Mouse (Mus musculus): Measurements from ENCODE around the gene Nlrp4a.
"Not testable (repeated sequence)": the region's sequence is repeated elsewhere in the genome, so short reads cannot be mapped to it uniquely, and the experiment has no call there.

Gene Nlrp4a
- long read RNA-seq, experiment 1: 0 reads
- long read RNA-seq, experiment 2: 0 reads

DNA sequence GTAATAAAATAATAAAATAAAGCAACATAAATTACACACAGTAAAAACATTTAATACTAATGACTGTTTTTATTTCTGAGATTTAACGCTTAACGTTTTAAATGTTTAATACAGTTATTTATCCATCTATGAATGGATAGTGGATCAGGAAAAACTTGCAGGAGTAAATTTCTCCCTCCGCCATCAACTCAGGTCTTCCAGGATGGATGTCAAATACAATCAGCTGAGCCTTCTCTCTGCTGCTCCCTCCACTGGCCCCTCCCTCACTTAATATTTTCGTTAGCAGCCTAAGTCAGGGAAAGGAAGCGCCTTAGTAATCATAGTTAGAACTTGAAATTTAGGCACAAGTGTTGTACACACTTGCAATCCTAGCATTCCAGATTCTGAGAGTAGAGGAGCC, at the start of gene Nlrp4a:
TSS of gene Nlrp4a (plus strand) at position 301 of the 400 bp plus-strand sequence.
- intact Hi-C loops (cut with DNase I): no loop called here

DNA sequence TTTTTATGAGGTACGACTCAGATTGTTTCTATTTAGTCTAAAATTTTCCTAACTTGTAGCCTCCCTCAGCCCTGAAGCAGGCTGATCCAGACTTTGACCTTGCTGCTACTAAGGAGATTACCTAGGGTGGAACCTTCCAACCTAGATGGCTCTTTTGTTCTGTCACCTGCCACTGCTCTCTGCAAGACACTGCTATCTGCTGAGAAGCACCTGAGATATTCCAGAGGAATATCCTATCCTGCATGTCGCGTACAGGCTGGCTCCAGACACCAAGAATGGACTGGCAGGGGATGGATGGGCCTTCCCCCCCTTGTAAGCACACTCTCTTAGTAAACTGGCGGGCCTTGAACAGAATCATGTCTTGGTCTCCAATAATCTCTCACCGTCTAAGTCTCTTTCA, 48.2 kb upstream of the Nlrp4a start:
- intact Hi-C loops (cut with DNase I): not testable (repeated sequence)

DNA sequence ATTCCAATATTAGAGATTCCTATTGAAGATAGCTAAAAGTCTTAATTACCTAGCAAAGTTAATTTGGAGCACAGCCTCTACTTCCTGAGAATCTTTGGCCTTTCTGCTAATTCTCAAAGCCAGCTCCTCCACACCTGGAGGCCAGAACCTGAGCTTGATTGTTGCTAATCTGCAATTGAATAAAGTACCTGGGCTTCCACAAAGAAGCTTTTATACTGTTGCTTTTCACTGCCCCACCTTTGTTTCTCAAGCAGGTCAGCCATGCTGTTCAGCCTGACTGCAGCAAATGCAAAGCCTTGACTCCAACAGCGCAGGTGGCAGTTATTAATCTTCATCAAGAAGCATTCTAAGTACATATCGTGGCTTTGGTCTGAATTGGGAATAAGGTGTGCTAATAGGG, 43.8 kb upstream of the Nlrp4a start:
- intact Hi-C loops (cut with DNase I): not testable (repeated sequence)

DNA sequence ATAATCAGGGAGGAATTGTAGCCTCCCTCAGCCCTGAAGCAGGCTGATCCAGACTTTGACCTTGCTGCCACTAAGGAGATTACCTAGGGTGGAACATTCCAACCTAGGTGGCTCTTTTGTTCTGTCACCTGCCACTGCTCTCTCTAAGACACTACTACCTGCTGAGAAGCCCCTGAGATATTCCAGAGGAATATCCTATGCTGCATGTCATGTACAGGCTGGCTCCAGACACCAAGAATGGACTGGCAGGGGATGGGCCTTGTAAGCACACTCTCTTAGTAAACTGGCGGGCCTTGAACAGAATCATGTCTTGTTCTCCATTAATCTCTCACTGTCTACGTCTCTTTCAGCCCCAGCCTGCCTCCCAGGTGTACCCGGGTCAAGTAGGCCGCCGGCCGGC, 43.1 kb upstream of the Nlrp4a start:
- intact Hi-C loops (cut with DNase I): not testable (repeated sequence)

DNA sequence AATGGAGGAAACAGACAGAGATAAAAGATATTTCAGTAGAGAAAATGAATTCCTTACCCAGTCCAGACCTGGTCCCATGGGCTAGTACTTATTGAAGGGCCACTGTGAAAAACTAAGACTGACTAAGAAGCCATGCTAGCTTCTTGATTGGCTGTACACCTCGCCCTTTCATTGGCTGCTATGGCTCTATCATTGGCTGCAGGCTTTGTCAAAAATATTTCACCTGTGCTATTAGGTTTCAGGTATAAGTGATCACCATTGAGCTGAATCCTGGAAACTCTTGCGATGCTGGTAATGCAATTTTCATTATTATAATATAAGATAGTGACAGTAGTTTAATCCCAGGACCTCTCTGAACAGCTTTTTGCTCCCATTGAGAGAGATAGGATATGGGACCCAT, 31.3 kb upstream of the Nlrp4a start, which contains the start of gene Nlrp9c:
TSS of gene Nlrp9c (minus strand) at position 101 of the 400 bp plus-strand sequence.
- intact Hi-C loops (cut with DNase I): not testable (repeated sequence)

DNA sequence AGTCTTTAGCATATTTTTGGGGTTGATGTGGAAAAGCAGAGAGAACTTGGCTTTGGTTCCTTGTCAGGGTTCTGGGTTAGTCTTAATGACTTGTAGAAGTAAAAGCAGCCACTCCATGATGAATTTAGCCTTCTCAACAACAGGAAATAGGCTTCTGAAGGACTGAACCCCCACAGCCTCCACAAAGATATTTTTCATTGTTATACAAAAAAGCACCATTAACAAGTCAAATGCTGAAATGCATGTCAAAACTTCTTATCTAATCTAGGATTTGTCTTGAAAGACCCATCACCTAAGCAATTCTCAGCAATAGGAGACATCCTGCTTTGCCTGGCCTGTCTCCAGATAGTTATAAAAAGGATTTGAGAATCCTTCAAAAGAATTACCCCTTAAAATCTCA, 41.8 kb downstream of the Nlrp4a start:
- intact Hi-C loops (cut with DNase I): no loop called here

DNA sequence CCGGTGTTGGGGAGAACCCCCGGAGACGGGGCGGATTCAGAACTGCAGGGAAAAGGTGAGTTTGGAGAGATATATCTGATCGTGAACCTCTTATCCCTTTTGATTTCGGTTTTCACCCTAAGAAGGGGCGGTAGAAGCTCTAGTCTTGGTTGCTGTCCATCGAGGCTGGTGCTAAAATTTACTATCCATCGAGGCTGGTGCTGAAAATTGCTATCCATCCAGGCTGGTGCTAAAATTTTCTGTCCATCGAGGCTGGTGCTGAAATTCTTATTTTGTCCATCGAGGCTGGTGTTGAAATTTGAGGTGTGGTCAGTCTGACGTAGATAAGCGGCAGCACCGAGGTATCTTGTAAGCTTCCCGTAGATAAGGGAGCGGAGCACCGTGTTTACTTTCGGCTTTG, 54.6 kb downstream of the Nlrp4a start:
- intact Hi-C loops (cut with DNase I): not testable (repeated sequence)
